Mouse (Mus musculus): ENCODE data around the gene Sobp. TPM values are rescaled to one million over a fixed set of nuclear protein-coding genes. Genes with fewer than 3 reads are reported as not detected.

Sobp gene
- total RNA-seq, 2 experiments from 2014 or later = 83.3 to 83.8 TPM

DNA sequence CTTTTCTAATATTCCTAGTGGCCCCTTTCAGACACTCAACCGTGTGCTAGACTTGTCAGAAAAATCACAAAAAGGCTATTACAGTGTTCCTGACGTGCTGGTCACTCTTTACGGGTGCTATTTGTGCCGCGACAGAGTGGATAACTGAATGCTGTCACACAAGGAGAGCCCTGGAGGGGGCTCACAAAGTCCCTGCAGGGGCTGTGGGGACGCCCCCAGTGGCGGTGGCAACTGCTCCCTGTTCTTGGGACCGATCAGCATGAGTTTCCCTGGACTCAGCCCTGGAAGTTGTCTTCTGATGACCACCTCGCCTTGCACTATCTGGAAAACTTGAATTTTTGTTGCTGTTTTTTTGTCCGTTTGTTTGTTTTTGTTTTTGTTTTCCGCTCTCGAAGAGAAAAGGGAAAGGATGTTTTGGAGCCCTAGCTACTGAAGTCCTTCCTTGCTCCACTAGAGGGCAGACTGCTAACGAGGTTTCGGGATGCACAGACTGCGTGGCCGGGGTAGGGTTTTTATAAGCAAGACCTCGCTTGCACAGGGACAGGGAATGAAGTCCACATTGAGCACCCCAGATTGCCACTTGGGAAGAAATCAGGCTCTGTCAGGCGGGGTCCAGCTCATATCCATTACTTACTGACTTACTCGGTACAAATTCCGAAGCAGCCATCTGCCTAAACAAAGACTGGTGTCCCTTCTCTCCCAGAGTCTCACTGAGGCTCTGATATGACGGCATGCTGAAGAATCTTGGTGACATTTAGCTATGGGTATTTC, 216.3 kb downstream of the Sobp start:
- H3K27ac ChIP-seq = no peak overlapping the region; the same call in 1 of the 2 replicates
- peak; percentile 91 for TF ChIP-seq CTCF (conservative IDR thresholded peaks at IDR 0.05)
- DNase-seq (ENCODE audit: low spot score in 2 of 2) = peak; percentile 66 to 76
- H3K4me3 ChIP-seq = peak overlapping the region; percentile 50

DNA sequence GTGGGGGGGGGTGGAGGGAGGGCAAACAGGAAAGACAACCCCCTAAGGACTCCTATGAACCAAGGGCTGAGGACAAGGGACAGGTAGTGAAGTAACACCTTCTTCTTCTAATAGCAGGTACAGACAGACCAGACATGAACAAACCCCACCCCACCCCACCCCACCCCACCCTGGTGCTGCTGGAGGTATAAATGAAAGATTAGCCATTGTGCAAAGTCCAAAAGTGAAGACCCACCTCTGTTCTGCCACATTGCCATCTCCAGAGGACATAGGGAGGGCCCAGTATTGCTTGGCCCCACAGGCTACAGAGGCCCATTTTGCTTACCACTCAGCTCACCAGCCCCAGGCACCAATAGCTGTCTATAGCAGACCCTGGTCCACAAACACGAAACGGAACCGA, 219.1 kb downstream of the Sobp start:
- TF ChIP-seq CTCF (conservative IDR thresholded peaks at IDR 0.05) = no peak
- DNase-seq (ENCODE audit: low spot score in 2 of 2) = no peak

GRCm38 (mm10) chr10:42953601-42954000, 220.7 kb downstream of the Sobp start:
- H3K27ac ChIP-seq = no peak overlapping the region
- DNase-seq (ENCODE audit: low spot score in 2 of 2) = no peak
- no peak overlapping the region for H3K4me3 ChIP-seq
- TF ChIP-seq CTCF (conservative IDR thresholded peaks at IDR 0.05) = no peak

More for the DNA sequence above, 219.1 kb downstream of the Sobp start:
- no peak overlapping the region for H3K27ac ChIP-seq
- H3K4me3 ChIP-seq = no peak overlapping the region

Other genes with a start within 250 kb of the Sobp start
- 1 to 10 TPM; 1.8 to 2.1 TPM for gene 9030612E09Rik, start 174 bp upstream of the Sobp start, total RNA-seq (2021)
- 10 to 100 TPM; 17.6 to 17.8 TPM for gene Pdss2, start 47.0 kb upstream of the Sobp start, total RNA-seq (2021)

Data from layer of hippocampus, adult 2 months (tissue).